Mouse (Mus musculus): Measurements from ENCODE around the gene Ciao2a. TPM values are rescaled to one million over a fixed set of nuclear protein-coding genes. Genes with fewer than 3 reads are reported as not detected.

Ciao2a gene
- polyA plus RNA-seq, 1 experiment from 2014 or later: 110 TPM

- ATAC-seq (no peak), DNase-seq (ENCODE audit: low spot score) (no peak)
- Histone ChIP-seq H3K9ac (replicated peaks; ENCODE audit: low read depth) (no peak overlapping the region), H3K36me3 (ENCODE audit: insufficient read depth, low read length) (no peaks in the 10 kb centered on the region), H3K27ac (ENCODE audit: low read length) (no peak overlapping the region), H3K4me2 (replicated peaks; ENCODE audit: low read depth, low read length) (no peak overlapping the region), H3K4me3 (ENCODE audit: low read depth, low read length) (no peak overlapping the region), H3K4me1 (ENCODE audit: insufficient read depth, low read depth, low read length) (peaks cover 2% of the 10 kb centered on the region; the same call in 1 of the 2 replicates), H3K9me3 (ENCODE audit: low read length) (no peaks in the 10 kb centered on the region), H3K27me3 (replicated peaks; ENCODE audit: insufficient read depth, low read length) (no peaks in the 10 kb centered on the region)
- TF ChIP-seq EP300 (IDR thresholded peaks at IDR 0.05) (no peak), CTCF (IDR thresholded peaks at IDR 0.05) (no peak)
- 78% methylated on average over 5 of the region's 5 CpGs for WGBS
These were observed 58.2 kb downstream of the Ciao2a start for GRCm38 (mm10) chr9:66184572-66184971.

GRCm38 (mm10) chr9:66186426-66186825 lies 60.0 kb downstream of the Ciao2a start:
- no peak overlapping the region for H3K4me2 ChIP-seq (replicated peaks; ENCODE audit: low read depth, low read length)
- H3K36me3 ChIP-seq (ENCODE audit: insufficient read depth, low read length): no peaks in the 10 kb centered on the region
- no peak overlapping the region for H3K9ac ChIP-seq (replicated peaks; ENCODE audit: low read depth)
- TF ChIP-seq EP300 (IDR thresholded peaks at IDR 0.05): no peak
- no peak for TF ChIP-seq CTCF (IDR thresholded peaks at IDR 0.05)
- H3K27ac ChIP-seq (ENCODE audit: low read length): no peak overlapping the region
- no peak overlapping the region for H3K4me3 ChIP-seq (ENCODE audit: low read depth, low read length)
- H3K9me3 ChIP-seq (ENCODE audit: low read length): no peaks in the 10 kb centered on the region
- 47% methylated on average over 6 of the region's 6 CpGs for WGBS
- DNase-seq (ENCODE audit: low spot score) (no peak), ATAC-seq (no peak)
- no peaks in the 10 kb centered on the region for H3K4me1 ChIP-seq (ENCODE audit: insufficient read depth, low read depth, low read length)
- no peaks in the 10 kb centered on the region for H3K27me3 ChIP-seq (replicated peaks; ENCODE audit: insufficient read depth, low read length)

Other genes starting within 250 kb of the Ciao2a start
- 9.9 and 15.5 TPM in 2 replicates for gene Pclaf, start 236.4 kb upstream of the Ciao2a start, polyA plus RNA-seq (2015; fragmentation: Nextera tagmentation; extraction: Ambion mirVana)
- 17.6 and 18.7 TPM in 2 replicates for gene Trip4, start 217.8 kb upstream of the Ciao2a start, polyA plus RNA-seq (2015; fragmentation: Nextera tagmentation; extraction: Ambion mirVana)
- 8.4 and 8.9 TPM in 2 replicates for gene Csnk1g1, start 217.7 kb upstream of the Ciao2a start, polyA plus RNA-seq (2015; fragmentation: Nextera tagmentation; extraction: Ambion mirVana)
- gene Ppib, start 66.4 kb upstream of the Ciao2a start, polyA plus RNA-seq (2015; fragmentation: Nextera tagmentation; extraction: Ambion mirVana): 577 and 650 TPM in 2 replicates
- gene Snx22, start 56.9 kb upstream of the Ciao2a start, polyA plus RNA-seq (2015; fragmentation: Nextera tagmentation; extraction: Ambion mirVana): 25.7 and 28.3 TPM in 2 replicates
- gene Snx1, start within 50 bp of the Ciao2a start, polyA plus RNA-seq (2015; fragmentation: Nextera tagmentation; extraction: Ambion mirVana): 108 and 112 TPM in 2 replicates
- 60.9 and 66.6 TPM in 2 replicates for gene Dapk2, start 31.6 kb downstream of the Ciao2a start, polyA plus RNA-seq (2015; fragmentation: Nextera tagmentation; extraction: Ambion mirVana)
- 11.8 and 12.9 TPM in 2 replicates for gene Herc1, start 223.8 kb downstream of the Ciao2a start, polyA plus RNA-seq (2015; fragmentation: Nextera tagmentation; extraction: Ambion mirVana)

Measured in lung, postnatal 0 days (tissue).